Mouse (Mus musculus) liver, postnatal 0 days (tissue): ENCODE measurements around the gene Cited4.

Source experiments
- CTCF ChIP-seq: sonication (generic); IDR thresholded peaks from 2 replicates; pipeline ENCODE4 v1.5.1; 2016; ENCODE audit warnings: antibody characterized with exemption, low read depth
- EP300 ChIP-seq: IDR thresholded peaks from 2 replicates; pipeline ENCODE4 v1.6.1; 2016; ENCODE audit warnings: antibody characterized with exemption, low read depth, mild to moderate bottlenecking

- no peak for TF ChIP-seq CTCF
- no peak for TF ChIP-seq EP300
Measured at GRCm38 (mm10) chr4:120643899-120644298, 22.5 kb upstream of the Cited4 start.
